Mouse (Mus musculus) lung, embryonic 14.5 days (tissue): ENCODE measurements around the gene Prepl. TPM values are rescaled to one million over a fixed set of nuclear protein-coding genes. Genes with fewer than 3 reads are reported as not detected.

Experiments used
- ATAC-seq: fragments of 200-750 bp; cut with Nextera tagmentation; 2 replicates; pipeline ENCODE4 v1.8.0; 2017; ENCODE audit warnings: mild to moderate bottlenecking, moderate TSS enrichment, moderate library complexity; ENCODE audit not compliant: insufficient read depth
- DNase-seq: peaks from one replicate; pipeline ENCODE4 v3.0.0-alpha.2; 2015
- H3K27ac ChIP-seq: fragments of 300-500 bp; sonication (generic); 2 replicates; pipeline ENCODE4 v1.5.1; 2014; ENCODE audit warnings: low read depth, mild to moderate bottlenecking, moderate library complexity
- H3K27me3 ChIP-seq: fragments of 300-500 bp; sonication (generic); 2 replicates; pipeline ENCODE4 v1.6.1; 2014; ENCODE audit warnings: low read length, control low read depth; ENCODE audit not compliant: insufficient read depth
- H3K36me3 ChIP-seq: fragments of 300-500 bp; sonication (generic); 2 replicates; pipeline ENCODE4 v1.6.1; 2014; ENCODE audit warnings: control low read depth; ENCODE audit not compliant: insufficient read depth
- H3K4me1 ChIP-seq: fragments of 300-500 bp; sonication (generic); 2 replicates; pipeline ENCODE4 v1.6.1; 2014; ENCODE audit warnings: antibody characterized with exemption, control low read depth; ENCODE audit not compliant: insufficient read depth
- H3K4me2 ChIP-seq: fragments of 300-500 bp; sonication (generic); 2 replicates; pipeline ENCODE4 v1.6.1; 2014; ENCODE audit warnings: mild to moderate bottlenecking
- H3K4me3 ChIP-seq: fragments of 300-500 bp; sonication (generic); 2 replicates; pipeline ENCODE4 v1.5.1; 2014; ENCODE audit warnings: low read depth, low read length
- H3K9ac ChIP-seq: fragments of 300-500 bp; sonication (generic); 2 replicates; pipeline ENCODE4 v1.6.1; 2014
- H3K9me3 ChIP-seq: fragments of 300-500 bp; sonication (generic); 2 replicates; pipeline ENCODE4 v1.6.1; 2016; ENCODE audit warnings: low read depth, low read length, control low read depth
- CTCF ChIP-seq: IDR thresholded peaks from 2 replicates; pipeline ENCODE4 v1.5.1; 2016; ENCODE audit warnings: antibody characterized with exemption, low read depth
- WGBS: fragments of 180-500 bp; shearing (Covaris S2); extraction: QIAGEN DNeasy Blood & Tissue Kit; methylation state at CpG from one replicate; pipeline ENCODE4 v1.1.7; 2014; 5-methylcytosine and 5-hydroxymethylcytosine counted together
- polyA plus RNA-seq: library from polyadenylated mRNA; unstranded; fragments of >200 nt; fragmentation: Nextera tagmentation; extraction: Ambion mirVana; gene quantifications from 2 replicates; pipeline ENCODE4 v1.2.1, GENCODE M21; 2014

Prepl gene
- polyA plus RNA-seq, 1 experiment from 2014 or later = 26.1 TPM

- H3K4me3 ChIP-seq = no peak overlapping the region
- DNase-seq = no peak
- H3K4me2 ChIP-seq = no peak overlapping the region
- no peaks in the 10 kb centered on the region for H3K9me3 ChIP-seq
- peaks cover 17% of the 10 kb centered on the region; the same call in 1 of the 2 replicates for H3K36me3 ChIP-seq
- no peak overlapping the region for H3K27ac ChIP-seq
- 84% methylated on average over 6 of the region's 6 CpGs for WGBS
- ATAC-seq = no peak
- TF ChIP-seq CTCF = no peak
- H3K9ac ChIP-seq = no peak overlapping the region
- H3K4me1 ChIP-seq = no peaks in the 10 kb centered on the region
- H3K27me3 ChIP-seq = no peaks in the 10 kb centered on the region
Measured at GRCm38 (mm10) chr17:85013485-85013884, 76.6 kb downstream of the Prepl start.

Other genes starting within 250 kb of the Prepl start
- 61.5 and 68.2 TPM in 2 replicates for gene Ppm1b, start 133.5 kb downstream of the Prepl start, polyA plus RNA-seq
- gene Slc3a1, start 61.9 kb downstream of the Prepl start, polyA plus RNA-seq = 0.15 and 0.18 TPM in 2 replicates
- 11.7 and 12.7 TPM in 2 replicates for gene Camkmt, start 311 bp upstream of the Prepl start, polyA plus RNA-seq